Mouse (Mus musculus) central nervous system, embryonic 14 days (tissue): ENCODE results near the gene Thbs3. TPM values are rescaled to one million over a fixed set of nuclear protein-coding genes. Genes with fewer than 3 reads are reported as not detected.

Experiments
- polyA plus RNA-seq: library from polyadenylated mRNA; depleted of rRNA; stranded (reverse); fragments of >200 nt; gene quantifications from 2 replicates; pipeline ENCODE4 v1.2.3, GENCODE M21; 2012; rRNA removed

Gene Thbs3
- polyA plus RNA-seq = 175 and 182 TPM in 2 replicates

DNA sequence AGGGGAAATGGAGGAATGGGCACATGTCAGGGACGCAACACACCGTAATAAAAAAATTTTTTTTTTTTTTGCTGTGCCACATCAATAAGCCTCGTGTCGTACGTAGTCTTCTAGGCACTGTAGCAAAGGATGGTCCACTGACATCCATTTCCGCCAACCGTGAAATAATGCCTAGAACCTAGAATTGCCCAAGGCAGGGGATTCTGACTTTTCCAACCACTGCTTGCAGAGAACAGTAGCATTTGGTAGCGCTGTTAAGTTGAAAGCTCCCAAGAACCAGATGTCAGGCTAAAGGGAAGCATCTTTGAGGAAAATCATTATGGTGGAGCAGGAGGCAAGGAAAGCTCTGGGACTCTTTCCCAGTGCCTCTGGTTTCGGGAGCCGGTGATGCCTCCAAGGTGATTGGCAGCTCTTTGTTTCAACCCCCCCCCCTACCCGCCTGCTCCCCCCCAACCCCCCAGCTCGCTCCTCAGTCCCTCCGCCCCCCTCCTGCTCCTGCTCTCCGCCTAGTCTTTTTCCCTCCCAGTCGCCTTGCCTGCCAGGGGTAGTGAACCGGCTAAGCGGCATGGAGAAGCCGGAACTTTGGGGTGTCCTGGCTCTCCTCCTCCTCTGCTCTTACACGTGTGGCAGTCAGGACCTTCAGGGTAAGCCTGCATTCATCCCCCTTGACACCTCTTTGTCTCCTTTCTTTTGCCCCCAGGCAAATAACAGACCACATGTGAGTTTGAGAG is at the start of gene Thbs3:
Thbs3 (plus strand) TSS at position 500 of the 731 bp plus-strand sequence.

DNA sequence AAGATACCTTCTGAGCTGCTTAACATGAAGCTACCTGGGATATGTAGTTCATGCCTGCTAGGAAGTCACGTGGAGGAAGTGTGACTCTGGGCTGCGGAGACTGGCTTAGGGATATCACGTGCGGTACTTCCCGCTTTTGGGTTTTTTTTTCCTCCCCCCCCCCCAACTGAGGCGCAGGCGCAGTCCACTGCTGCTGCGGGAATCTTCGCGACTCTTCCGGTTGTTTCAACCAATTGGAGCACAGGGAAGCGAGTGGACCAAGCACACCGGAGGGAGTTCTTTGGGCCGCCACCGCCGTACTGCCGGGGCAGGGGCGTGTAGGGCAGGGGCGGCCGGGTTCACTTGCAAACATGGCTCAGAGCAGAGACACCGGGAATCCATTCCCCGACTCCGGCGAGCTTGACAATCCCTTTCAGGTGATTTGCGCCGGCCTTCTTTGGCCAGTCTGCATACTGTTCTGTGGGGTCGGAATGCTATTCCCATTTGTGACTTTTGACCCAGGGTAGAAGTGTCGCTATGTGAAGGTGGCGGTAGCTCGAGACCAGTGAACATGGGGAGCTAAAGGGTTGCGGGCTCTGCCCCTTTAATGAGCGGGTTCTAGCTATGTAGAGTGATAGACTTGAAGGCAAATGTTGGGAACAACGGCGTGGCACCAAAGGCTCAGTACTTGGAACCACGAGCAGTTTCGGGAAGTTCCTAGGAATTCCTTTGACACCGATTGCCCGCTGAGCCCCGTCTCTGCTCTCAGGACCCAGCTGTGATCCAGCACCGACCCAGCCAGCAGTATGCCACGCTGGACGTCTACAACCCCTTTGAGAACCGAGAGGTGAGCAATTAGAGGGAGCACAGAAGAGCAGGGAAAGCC is 37.5 kb upstream of the Thbs3 start, which contains the start of gene Scamp3:
Scamp3 (plus strand) TSS at position 232 of the 865 bp plus-strand sequence.

DNA sequence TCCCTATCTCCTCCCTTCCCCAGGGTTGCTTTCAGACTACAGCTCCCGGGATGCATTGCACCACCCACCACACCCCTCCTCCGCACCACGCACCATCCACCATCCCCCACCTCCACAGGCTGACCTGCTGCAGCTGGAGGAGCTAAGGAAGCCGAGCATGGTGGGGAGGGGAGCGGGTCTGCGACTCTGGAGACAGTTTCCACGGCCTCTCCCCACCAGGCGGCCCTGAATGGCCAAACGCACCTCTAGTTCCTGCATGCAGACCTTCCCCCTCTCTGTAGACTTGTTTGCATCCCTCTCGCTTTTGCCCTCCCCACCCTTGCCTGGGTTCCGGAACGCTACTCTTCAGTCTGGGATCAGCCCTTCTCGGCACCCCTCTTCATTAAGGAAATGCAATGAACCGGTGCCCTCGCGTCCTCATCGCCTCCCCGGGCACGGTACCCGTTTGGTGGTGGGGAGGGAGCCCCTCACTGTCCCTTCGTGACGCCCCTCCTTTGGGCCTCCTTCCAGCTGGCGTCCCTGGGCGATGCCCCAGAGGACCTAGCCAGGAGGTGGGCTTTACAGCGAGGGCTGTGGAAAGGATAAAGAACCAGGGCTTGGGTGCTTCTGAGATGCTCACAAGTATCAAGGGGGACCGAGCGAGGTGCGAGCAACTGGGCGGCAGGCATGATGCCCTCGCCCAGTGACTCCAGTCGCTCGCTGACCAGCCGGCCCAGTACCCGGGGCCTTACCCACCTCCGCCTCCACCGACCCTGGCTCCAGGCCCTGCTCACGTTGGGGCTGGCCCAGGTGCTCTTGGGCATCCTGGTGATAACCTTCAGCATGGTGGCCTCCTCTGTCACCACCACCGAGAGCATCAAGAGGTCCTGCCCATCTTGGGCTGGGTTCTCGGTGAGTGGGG is 31.7 kb upstream of the Thbs3 start, which contains the start of gene Fam189b:
Fam189b (plus strand) TSS at position 86 of the 901 bp plus-strand sequence.

DNA sequence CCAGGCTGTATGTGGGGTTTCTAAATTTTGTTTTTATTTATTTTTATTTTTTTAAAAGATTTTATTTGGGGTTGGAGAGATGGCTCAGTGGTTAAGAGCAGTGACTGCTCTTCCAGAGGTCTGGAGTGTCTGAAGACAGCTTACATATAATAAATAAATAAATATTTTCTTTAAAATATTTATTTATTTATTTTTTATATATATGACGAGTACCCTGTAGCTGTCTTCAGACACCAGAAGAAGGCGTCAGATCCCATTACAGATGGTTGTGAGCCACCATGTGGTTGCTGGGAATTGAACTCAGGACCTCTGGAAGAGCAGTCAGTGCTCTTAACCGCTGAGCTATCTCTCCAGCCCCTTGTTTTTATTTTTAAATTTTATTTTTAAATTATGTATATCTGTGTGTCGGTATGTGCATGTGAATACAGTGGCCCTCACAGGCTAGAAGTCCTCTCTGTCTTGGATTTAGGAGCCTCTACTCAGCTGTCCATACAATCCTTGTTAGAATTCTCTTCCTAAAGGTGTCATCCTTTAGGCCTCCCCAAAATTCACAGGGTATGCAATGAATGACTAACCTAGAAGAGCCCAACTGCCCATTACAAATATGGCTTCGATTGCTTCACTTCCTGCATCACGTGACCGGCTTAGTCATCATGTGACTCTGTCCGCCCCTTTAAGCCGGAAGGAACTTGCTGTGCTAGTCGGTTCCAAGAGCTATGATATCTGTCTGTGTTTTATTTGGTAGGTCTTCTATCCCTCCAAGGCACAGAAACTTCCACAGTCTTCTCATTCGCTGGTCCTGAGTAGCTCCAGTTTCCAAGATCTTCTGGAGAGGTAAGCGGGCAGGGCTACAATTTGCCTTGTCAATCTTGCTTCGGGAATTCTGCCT is 12.5 kb upstream of the Thbs3 start, which contains the start of gene Gba:
Gba (plus strand) TSS at position 676 of the 889 bp plus-strand sequence.

DNA sequence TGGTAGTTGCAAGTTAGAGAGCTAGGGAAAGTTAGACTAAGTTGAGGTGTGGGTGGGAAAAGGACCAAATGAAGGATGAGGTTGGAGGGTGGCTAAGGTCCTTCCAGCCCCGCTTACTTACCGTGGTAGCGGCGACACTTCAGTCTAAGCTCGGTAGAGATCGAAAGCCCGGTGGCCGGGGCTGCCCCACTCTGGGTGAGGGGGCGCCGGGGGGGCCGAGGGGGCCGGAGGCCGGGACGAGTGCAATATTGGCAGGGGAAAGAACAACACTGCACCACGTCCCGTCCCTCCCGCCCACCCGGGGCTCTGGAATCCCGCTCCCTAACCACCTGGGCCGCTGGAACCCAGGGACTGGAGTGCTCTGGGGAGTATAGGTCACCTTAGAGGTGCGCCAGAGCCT is 11.9 kb downstream of the Thbs3 start, which contains the start of gene Mtx1:
Mtx1 (minus strand) TSS at position 189 of the 400 bp plus-strand sequence.

DNA sequence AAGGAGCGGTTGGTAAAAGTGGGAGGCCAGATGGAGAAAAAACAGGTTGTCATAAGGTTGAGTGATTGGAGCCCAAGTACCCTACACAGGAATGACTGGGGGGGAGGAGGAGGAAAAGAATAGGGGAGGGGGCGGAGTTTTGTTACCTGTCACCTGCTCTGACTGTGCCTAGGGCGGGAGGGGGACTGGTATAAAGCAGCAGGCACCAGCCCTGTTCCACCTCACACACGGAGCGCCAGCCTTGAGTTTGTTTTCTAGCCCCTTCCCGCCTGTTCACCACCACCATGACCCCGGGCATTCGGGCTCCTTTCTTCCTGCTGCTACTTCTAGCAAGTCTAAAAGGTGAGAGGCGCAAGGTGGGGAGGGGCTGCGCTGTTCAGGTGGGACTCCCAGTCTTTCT is 13.9 kb downstream of the Thbs3 start, which contains the start of gene Muc1:
Muc1 (plus strand) TSS at position 222 of the 400 bp plus-strand sequence.

DNA sequence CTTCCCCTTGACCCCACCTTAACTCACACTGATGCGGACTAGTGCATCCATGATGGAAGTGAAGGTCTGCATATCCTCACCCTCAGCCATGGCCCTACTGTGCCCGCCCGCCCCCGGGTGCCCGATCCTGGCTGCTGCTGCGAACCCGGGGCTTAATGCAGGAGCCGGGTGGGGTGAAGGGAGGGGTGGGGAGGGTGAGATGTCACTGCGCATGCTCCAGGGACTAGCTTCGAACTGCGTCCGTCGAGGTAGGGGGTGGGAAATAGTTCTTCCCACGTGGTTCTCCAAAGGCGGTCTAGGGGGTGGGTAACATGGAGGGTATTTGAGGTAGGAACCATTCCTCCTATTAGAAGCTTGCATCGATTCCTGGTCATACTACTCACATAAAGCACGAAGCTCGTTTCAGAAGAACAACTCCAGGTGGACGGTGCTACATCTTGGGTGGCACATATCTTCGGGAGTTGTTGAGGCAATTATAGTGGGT is 30.8 kb downstream of the Thbs3 start, which contains the start of gene Krtcap2:
Krtcap2 (plus strand) TSS at position 279 of the 484 bp plus-strand sequence.

DNA sequence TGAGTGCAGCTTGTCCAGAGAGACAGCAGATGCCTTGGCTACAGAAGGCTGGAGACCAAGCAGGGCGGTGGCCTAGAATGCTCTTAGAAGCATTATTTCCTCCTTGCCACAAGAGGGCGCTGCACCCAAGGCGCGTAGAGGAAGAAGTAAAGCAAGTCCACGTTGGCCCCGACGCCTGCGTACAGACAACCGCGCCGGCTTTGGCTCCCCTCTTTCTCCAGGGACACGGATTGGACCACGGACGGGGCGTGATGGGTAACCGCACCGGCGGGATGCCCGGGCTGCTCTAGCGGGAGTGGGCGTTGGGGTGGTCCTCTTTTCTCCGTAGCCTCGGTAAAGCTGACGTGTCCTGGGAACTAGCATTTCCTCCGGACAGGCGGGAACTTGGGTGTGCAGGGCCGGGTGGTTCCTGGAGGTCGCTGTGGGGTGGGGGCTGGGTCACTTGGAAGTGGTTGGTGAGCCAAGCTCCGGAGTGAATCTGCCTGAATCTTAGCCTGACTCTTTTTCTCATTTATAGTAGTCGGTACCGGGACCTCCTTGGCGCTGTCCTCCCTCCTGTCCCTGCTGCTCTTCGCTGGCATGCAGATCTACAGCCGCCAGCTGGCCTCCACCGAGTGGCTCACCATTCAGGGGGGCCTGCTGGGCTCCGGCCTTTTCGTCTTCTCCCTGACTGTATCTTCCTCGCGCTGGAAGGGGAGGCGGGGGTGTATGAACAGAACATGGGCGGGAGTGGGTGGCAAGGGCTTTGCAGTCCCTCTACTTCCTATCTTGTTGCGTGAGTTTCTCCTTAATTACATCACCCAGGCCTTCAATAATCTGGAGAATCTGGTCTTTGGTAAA is 31.5 kb downstream of the Thbs3 start, which contains the start of gene Trim46:
Trim46 (minus strand) TSS at position 49 of the 840 bp plus-strand sequence.

DNA sequence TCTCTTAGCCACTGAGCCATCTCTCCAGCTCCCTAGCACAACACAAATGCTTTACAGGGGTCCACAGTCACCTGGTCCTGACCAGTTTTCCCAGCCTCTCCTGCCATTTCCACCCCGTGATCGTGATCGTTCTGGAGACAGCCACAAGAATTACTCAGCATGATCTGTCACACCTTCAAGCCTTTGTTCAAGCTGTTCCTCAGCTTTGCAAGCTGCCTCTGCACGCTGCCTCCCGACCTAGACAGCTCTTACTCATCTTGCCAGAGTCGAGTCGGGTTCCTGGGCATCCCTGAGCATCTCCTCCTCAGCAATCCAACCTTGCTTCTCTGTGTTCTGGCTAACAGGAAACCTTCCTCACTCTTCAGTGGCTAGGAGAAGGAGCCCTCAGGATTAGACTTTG is 44.1 kb downstream of the Thbs3 start, which contains the start of gene Dpm3:
Dpm3 (plus strand) TSS at position 283 of the 400 bp plus-strand sequence.

DNA sequence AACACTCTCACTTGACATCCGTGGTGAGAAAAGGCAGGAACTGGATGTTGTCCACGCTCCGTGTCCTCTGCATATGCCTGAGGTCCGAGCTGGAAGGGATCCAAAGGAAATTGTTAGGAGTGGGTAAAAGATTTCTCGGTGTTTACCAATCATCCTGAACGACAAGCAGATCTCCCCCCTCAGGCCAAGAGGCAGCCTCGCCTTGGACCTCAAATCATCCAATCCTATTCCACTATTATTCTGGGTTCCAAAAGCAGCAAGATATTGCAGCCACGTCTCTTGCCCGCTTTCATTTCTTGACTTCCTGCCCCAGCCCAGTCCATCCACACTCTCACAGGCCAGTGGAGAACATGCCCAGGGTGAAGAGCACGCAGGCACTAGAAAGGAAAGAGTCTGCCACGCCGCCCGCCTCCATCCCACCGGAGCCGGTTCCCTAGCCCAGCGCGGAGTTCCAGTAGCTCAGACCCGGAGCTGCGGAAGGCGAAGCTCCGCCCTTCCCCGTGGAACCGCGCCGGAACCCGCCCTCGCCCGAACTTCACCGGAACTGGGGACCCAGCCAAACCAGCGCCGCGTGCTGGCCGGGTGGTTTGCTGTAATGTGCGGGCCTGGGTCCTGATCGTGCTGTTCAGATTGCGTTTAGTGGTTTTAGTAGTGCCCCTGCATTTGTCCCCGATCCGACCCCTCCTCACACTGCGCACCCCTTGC is 55.2 kb downstream of the Thbs3 start, which contains the start of gene Slc50a1:
Slc50a1 (minus strand) TSS at position 520 of the 705 bp plus-strand sequence.

Other genes with a start within 250 kb of the Thbs3 start
- gene Rusc1, start 121.9 kb upstream of the Thbs3 start, polyA plus RNA-seq = 108 and 121 TPM in 2 replicates
- gene Gm43738, start 114.1 kb upstream of the Thbs3 start, polyA plus RNA-seq = 0.04 TPM in 1 of 2 replicates, not detected in the other
- gene Fdps, start 113.2 kb upstream of the Thbs3 start, polyA plus RNA-seq = 171 and 173 TPM in 2 replicates
- 0.16 and 0.20 TPM in 2 replicates for gene Pklr, start 79.0 kb upstream of the Thbs3 start, polyA plus RNA-seq
- 39.0 and 45.4 TPM in 2 replicates for gene Hcn3, start 55.0 kb upstream of the Thbs3 start, polyA plus RNA-seq
- gene Clk2, start 50.4 kb upstream of the Thbs3 start, polyA plus RNA-seq = 134 and 139 TPM in 2 replicates
- 126 and 132 TPM in 2 replicates for gene Scamp3, start 37.7 kb upstream of the Thbs3 start, polyA plus RNA-seq
- 73.1 and 87.3 TPM in 2 replicates for gene Fam189b, start 32.0 kb upstream of the Thbs3 start, polyA plus RNA-seq
- 51.1 and 54.2 TPM in 2 replicates for gene Gba, start 12.3 kb upstream of the Thbs3 start, polyA plus RNA-seq
- 162 and 175 TPM in 2 replicates for gene Mtx1, start 11.9 kb downstream of the Thbs3 start, polyA plus RNA-seq
- 9.0 and 10.7 TPM in 2 replicates for gene Muc1, start 13.9 kb downstream of the Thbs3 start, polyA plus RNA-seq
- gene Krtcap2, start 30.8 kb downstream of the Thbs3 start, polyA plus RNA-seq = 101 and 102 TPM in 2 replicates
- gene Trim46, start 31.1 kb downstream of the Thbs3 start, polyA plus RNA-seq = 104 and 109 TPM in 2 replicates
- 175 and 201 TPM in 2 replicates for gene Dpm3, start 44.2 kb downstream of the Thbs3 start, polyA plus RNA-seq
- gene Slc50a1, start 55.4 kb downstream of the Thbs3 start, polyA plus RNA-seq = 57.4 and 74.4 TPM in 2 replicates
- gene Efna1, start 66.0 kb downstream of the Thbs3 start, polyA plus RNA-seq = 12.7 and 19.2 TPM in 2 replicates
- 50.5 and 63.6 TPM in 2 replicates for gene Efna3, start 107.8 kb downstream of the Thbs3 start, polyA plus RNA-seq
- gene Efna4, start 122.8 kb downstream of the Thbs3 start, polyA plus RNA-seq = 23.2 and 25.2 TPM in 2 replicates
- gene Adam15, start 134.8 kb downstream of the Thbs3 start, polyA plus RNA-seq = 60.2 and 80.6 TPM in 2 replicates
- 0.31 and 0.36 TPM in 2 replicates for gene Dcst2, start 146.8 kb downstream of the Thbs3 start, polyA plus RNA-seq
- gene Dcst1, start 150.1 kb downstream of the Thbs3 start, polyA plus RNA-seq = 0.05 and 0.10 TPM in 2 replicates
- 2.3 and 4.1 TPM in 2 replicates for gene Zbtb7b, start 179.6 kb downstream of the Thbs3 start, polyA plus RNA-seq
- gene Lenep, start 187.6 kb downstream of the Thbs3 start, polyA plus RNA-seq = 4.3 and 5.9 TPM in 2 replicates
- gene Flad1, start 196.7 kb downstream of the Thbs3 start, polyA plus RNA-seq = 44.4 and 51.7 TPM in 2 replicates
- gene Cks1b, start 203.2 kb downstream of the Thbs3 start, polyA plus RNA-seq = 129 and 142 TPM in 2 replicates
- 28.8 and 52.2 TPM in 2 replicates for gene Shc1, start 203.3 kb downstream of the Thbs3 start, polyA plus RNA-seq
- 63.1 and 63.3 TPM in 2 replicates for gene Pygo2, start 215.0 kb downstream of the Thbs3 start, polyA plus RNA-seq
- 11.9 and 16.8 TPM in 2 replicates for gene Pbxip1, start 221.5 kb downstream of the Thbs3 start, polyA plus RNA-seq
- gene Pmvk, start 239.4 kb downstream of the Thbs3 start, polyA plus RNA-seq = 74.1 and 83.7 TPM in 2 replicates